Mouse (Mus musculus) cerebellum, adult 11-12 months (tissue): Measurements from ENCODE around the gene Ppp1r9b.

ENCODE experiments used
- DNase-seq: peaks from one replicate; pipeline ENCODE4 v3.0.0; 2022

The Ppp1r9b gene

DNA sequence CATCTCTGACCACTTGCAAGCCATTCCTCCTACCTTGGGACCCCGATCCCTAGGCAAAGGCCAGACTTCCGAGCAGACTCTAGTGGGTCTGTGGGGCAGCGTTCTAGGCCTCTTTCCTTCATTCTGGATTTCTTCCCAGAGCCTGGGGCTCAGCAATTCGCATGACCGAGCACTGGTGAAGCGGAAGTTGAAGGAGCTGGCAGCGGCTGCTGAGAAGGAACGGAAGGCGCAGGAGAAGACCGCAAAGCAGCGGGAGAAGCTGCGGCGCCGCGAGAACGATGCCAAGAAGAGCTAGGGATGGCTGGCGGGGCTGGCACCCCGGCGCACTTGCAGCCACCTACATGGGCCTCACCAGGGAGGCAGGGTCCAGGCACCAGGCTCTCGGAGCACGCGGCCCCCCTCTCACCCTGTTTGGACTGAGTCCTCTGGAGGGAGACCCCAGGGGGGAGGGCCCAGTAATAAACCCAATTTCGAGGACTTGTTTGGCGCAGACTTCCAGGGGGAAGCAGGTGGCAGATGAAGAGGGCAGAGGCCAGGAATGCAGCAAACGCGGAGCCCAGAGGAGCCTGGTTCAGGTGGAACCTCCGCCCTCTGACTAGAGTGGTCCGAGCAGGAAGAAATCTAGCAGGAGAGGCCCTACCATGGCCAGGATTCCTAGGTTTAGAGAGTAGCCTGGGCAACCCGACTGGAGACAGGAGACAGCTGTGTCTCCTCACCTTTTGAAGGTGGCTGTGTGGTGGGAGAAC is 33.8 kb downstream of the Ppp1r9b start:
- peak; percentile 96 for DNase-seq

- DNase-seq: no peak
These were observed 34.6 kb downstream of the Ppp1r9b start for GRCm38 (mm10) chr11:95025227-95026012.

GRCm38 (mm10) chr11:95026090-95026542 is 35.3 kb downstream of the Ppp1r9b start:
- DNase-seq: no peak

- DNase-seq: no peak
These were observed 36.0 kb downstream of the Ppp1r9b start for GRCm38 (mm10) chr11:95026849-95027248.

DNA sequence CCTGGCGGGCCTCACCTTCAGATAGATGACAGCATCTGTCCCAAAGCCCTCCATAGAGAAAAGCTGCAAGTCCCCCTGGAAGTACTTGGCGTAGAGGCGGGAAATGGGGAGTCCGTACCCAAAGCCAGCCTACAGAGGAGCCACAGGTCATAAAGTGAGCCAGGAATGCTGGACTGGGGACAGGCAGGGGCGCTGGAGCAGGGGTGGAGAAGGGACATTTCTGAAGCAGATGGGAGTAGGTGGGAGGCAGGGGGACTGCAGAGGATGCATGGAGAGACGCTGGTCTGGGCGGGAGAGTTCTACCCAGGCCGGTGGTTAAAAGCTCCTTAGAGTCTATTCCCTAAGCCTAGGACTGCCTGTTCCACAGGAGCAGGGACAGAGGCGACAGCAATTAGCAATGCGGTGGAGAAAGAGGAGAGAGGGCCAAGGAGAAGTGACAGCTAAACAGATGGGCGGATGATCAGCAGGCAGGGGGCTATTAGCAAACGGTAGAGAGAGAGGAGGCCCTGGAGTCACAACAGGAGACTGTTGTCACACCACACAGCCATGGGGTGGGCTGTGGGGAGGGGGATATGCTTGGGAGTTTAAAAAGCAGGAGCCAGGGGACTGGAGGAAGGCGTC is 37.1 kb downstream of the Ppp1r9b start:
- no peak for DNase-seq

DNA sequence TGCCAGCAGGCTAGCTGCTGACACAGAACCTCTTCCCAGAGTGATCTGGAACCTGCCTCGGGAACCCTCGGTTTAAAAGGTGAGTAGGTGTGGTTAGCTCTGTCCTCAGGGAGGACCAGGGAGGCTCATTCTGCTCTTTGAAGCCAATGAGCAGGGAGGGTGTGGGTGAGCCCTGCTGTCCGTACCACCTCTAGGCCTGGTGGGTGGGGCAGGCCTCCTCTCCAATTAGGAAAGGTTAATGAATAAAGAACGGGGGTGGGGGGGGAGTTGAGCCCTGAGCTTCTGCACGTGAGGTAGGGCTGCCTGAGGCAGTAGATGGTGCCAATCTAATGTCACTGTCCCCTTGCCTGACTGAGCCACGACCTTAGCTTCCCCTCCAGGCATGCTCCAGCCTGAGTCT is 42.1 kb downstream of the Ppp1r9b start:
- DNase-seq: peak; percentile 40

DNA sequence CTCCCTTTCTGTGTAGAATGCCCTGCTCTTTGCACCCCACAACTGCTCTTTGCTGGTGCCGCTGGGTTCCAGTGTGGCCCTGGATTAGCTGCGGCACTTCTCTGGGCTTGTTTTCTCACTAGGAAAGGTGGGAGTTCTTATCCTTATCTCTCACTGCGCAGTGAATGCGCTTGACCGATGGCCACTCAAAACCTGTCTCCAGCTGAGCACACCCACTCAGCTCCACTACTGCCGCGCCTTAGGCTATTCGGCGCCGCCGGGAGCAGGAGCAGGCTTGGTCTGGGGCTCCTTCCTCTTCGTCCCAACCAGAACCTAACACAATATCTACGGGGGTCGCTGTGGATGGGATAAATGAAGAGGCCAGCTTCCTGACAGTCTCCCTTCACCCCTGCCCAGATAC is 42.8 kb downstream of the Ppp1r9b start:
- DNase-seq: peak; percentile 46

GRCm38 (mm10) chr11:95034902-95035301 is 44.1 kb downstream of the Ppp1r9b start:
- peak; percentile 56 for DNase-seq

- peak; percentile 37 for DNase-seq
These were observed 45.7 kb downstream of the Ppp1r9b start for GRCm38 (mm10) chr11:95036521-95036920.

GRCm38 (mm10) chr11:95037306-95037705 is 46.5 kb downstream of the Ppp1r9b start:
- peak; percentile 92 for DNase-seq

- peak; percentile 62 for DNase-seq
These were observed 47.5 kb downstream of the Ppp1r9b start for GRCm38 (mm10) chr11:95038156-95038817.

- peak; percentile 73 for DNase-seq
These were observed 48.2 kb downstream of the Ppp1r9b start for GRCm38 (mm10) chr11:95038818-95039655.

GRCm38 (mm10) chr11:95039766-95040165 is 48.9 kb downstream of the Ppp1r9b start:
- peak; percentile 87 for DNase-seq

DNA sequence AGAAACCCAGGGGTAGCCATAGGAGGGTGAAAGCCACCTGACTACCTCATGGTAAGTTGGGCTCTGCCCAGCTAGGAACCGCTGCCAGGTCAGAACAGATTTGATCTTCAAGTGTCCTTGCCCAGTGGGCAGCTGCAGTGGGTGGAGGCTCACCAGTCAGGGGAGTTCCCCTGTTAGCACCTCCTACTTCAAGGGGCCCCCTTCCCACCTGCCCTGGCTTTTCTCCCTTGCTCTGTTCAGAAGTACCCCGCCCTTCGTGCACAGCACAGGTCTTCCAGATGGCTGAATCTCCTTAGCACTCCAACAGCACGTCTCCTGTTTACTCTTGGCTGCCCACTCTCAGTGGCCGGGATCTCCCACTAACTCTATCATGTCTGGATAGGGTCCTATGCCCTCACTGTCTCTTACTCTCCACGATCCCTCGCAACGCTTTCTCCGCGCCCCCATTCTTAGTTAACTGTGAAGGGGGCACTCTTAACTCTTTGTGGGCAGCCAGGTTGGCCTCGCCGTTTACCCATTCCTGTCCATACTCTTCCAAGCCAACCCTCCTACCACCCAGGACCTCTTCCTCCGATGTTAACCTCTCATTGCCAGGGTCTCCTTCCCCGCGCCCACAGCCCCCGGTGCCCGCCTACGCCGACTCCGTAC is 49.8 kb downstream of the Ppp1r9b start:
- DNase-seq: peak; percentile 92

- peak; percentile 99 for DNase-seq
These were observed 50.3 kb downstream of the Ppp1r9b start, which contains the start of gene Pdk2 for GRCm38 (mm10) chr11:95041139-95041609. Gene Pdk2, minus strand, starts transcription at chr11:95041354.

DNA sequence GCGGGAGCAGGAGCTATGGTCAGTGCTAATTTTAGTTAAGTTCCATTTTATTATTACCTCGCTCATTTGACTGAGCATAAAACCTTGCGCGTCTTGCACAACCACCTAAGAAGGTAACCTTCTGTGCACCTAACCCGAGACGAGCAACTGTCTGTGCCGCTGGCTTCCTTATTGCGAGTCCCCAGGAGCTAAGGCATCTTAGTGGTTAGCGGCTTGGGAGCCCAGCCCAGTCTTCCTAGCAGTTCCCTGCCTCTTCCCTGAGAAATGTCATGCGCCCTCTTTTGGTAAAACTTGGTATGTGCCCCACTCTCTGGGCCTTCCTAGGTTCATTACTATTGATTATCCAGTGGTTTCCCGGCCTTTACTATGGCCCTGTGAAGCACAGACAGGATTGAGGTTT is 51.3 kb downstream of the Ppp1r9b start:
- DNase-seq: peak; percentile 88

GRCm38 (mm10) chr11:95043060-95043459 is 52.2 kb downstream of the Ppp1r9b start:
- DNase-seq: peak; percentile 66

GRCm38 (mm10) chr11:95043608-95044007 is 52.8 kb downstream of the Ppp1r9b start:
- DNase-seq: peak; percentile 54

DNA sequence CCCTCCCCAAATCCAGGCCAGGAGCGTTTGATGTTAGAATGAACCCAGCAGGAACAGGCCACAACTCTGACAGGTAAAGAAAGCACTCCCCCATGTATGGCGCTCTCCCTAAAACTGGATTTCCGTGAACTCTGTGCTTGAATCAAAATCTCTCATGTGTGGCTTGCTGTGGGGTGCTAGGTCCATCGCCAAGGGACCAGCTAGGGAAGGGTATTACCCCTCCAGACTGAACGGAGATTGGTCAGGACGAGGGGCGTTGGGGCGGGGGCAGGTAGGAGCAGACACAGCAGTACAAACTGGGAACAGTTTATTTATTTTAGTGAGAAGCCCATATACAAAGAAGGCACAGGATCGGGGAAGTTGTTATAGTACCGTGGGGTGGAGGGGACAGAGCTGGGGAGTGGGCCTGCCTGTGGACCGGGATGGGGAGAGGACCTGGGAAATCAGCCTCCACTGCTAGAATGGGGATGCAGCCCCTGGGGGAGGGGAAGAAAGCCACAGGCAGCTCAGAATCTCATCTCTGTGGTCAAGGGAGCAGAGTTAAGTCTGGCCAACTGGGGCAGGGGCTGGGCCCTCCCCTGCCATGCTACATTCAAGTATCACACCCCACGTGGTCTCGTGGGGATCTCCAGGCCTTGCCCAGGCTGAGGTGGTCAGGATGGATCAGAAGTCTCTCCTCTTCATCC is 53.5 kb downstream of the Ppp1r9b start:
- peak; percentile 54 for DNase-seq

GRCm38 (mm10) chr11:95046980-95047680 is 56.3 kb downstream of the Ppp1r9b start:
- peak; percentile 73 for DNase-seq
